Mouse (Mus musculus) heart, embryonic 11.5 days (tissue): ENCODE measurements at regions not wholly inside any gene's neighbourhood (a gene's known extent, or its start where the extent isn't known, plus 50 kb on each side); places are given as distances from the start of the nearest gene placed in this dataset.

Experiments used
- ATAC-seq: fragments of 200-750 bp; cut with Nextera tagmentation; replicated peaks from 2 replicates; pipeline ENCODE4 v1.8.0; 2017; ENCODE audit warnings: moderate library complexity; ENCODE audit not compliant: insufficient number of reproducible peaks, low FRiP score, low TSS enrichment
- H3K27ac ChIP-seq: fragments of 300-500 bp; sonication (generic); 2 replicates; pipeline ENCODE4 v1.5.1; 2014; ENCODE audit warnings: mild to moderate bottlenecking, low read depth, low read length
- H3K27me3 ChIP-seq: fragments of 300-500 bp; sonication (generic); 2 replicates; pipeline ENCODE4 v1.6.1; 2014; ENCODE audit warnings: mild to moderate bottlenecking, low read length, mixed read lengths; ENCODE audit not compliant: control insufficient read depth, insufficient read depth
- H3K36me3 ChIP-seq: fragments of 300-500 bp; sonication (generic); 2 replicates; pipeline ENCODE4 v1.6.1; 2014; ENCODE audit warnings: mild to moderate bottlenecking, low read length, moderate library complexity, mixed read lengths; ENCODE audit not compliant: control insufficient read depth, insufficient read depth
- H3K4me1 ChIP-seq: fragments of 300-500 bp; sonication (generic); 2 replicates; pipeline ENCODE4 v1.6.1; 2014; ENCODE audit warnings: low read length; ENCODE audit not compliant: control insufficient read depth, insufficient read depth
- H3K4me2 ChIP-seq: fragments of 300-500 bp; sonication (generic); 2 replicates; pipeline ENCODE4 v1.6.1; 2014; ENCODE audit warnings: mild to moderate bottlenecking, moderate library complexity
- H3K4me3 ChIP-seq: fragments of 300-500 bp; sonication (generic); 2 replicates; pipeline ENCODE4 v1.5.1; 2014; ENCODE audit warnings: low read depth, low read length
- H3K9ac ChIP-seq: fragments of 300-500 bp; sonication (generic); 2 replicates; pipeline ENCODE4 v1.6.1; 2014; ENCODE audit warnings: mild to moderate bottlenecking, low read depth, low read length, moderate library complexity
- H3K9me3 ChIP-seq: fragments of 300-500 bp; sonication (generic); replicated peaks from 2 replicates; pipeline ENCODE4 v1.6.1; 2016; ENCODE audit warnings: low read length; ENCODE audit not compliant: control insufficient read depth
- WGBS: fragments of 180-500 bp; shearing (Covaris S2); extraction: QIAGEN DNeasy Blood & Tissue Kit; methylation state at CpG from one replicate; pipeline ENCODE4 v1.1.7; 2014; ENCODE audit not compliant: insufficient replicate concordance; 5-methylcytosine and 5-hydroxymethylcytosine counted together

DNA sequence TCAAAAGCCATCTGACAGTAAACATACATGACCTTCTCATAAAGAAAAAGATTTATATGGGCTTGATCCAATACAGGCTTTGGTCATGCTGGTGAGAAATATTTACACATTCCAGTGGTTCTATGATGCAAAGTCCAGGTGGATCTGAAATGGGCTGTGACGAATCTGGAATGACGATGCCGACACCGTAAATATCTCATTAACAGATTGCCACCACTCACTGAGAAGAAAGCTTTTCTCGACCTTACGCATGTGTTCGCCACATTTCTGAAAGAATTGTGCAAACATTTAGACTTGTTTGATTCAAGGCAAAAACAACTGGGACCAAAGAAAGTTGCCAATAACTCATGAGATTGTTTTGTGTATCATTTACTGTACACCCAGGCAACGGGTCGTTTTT, 142.9 kb upstream of the Lrig1 start:
- Histone ChIP-seq H3K4me2 (no peak overlapping the region), H3K36me3 (no peaks in the 10 kb centered on the region), H3K4me1 (no peaks in the 10 kb centered on the region), H3K27me3 (no peaks in the 10 kb centered on the region), H3K9me3 (no peaks in the 10 kb centered on the region), H3K27ac (no peak overlapping the region), H3K9ac (no peak overlapping the region), H3K4me3 (no peak overlapping the region)
- ATAC-seq, result no peak
- 86% methylated on average over 9 of the region's 9 CpGs for WGBS

DNA sequence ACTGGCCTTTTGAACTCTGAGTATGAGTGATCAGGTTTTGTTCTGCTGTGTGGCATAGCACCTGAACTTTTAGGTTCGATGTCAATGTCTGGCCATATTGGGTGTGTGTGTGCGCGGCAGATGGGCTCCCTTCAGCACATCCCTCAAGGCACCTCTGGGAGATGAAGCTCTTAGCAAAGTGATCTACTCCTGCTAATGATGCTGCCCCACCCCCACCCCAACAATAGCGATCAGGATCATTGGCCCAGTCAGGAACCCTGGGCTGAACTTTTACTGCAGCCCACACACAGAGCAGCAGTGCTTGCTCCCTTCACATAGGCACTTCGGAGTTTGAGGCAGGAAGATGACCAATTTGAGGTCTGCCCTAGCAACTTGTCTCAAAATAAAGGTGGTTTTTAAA, 141.9 kb upstream of the Lrig1 start:
- Histone ChIP-seq H3K4me1 (no peaks in the 10 kb centered on the region), H3K27me3 (no peaks in the 10 kb centered on the region), H3K27ac (no peak overlapping the region), H3K4me2 (no peak overlapping the region), H3K4me3 (no peak overlapping the region), H3K9me3 (no peaks in the 10 kb centered on the region), H3K9ac (no peak overlapping the region), H3K36me3 (no peaks in the 10 kb centered on the region)
- 63% methylated on average over 5 of the region's 5 CpGs for WGBS
- ATAC-seq, result no peak

DNA sequence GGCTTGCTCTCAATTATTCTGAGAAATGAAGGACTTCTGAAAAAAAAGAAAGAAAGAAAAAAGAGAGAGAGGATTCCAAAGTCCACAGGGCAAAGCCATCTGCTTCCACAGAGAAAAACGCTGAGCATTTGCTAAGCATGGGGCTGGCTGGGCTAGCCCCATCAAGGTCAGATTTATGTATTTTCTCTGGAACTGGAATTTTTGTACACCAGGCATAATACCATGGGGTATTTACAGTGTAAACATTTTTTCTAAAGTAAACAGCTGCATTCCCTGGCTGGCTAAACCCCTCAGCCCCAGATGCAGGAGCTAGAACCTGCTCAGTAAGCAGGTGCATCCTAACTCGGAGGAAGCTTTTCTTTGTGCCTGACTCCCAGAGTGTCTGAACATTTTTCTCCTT, 135.8 kb upstream of the Lrig1 start:
- no peak for ATAC-seq
- Histone ChIP-seq H3K4me1 (no peaks in the 10 kb centered on the region), H3K4me3 (no peak overlapping the region), H3K9ac (no peak overlapping the region), H3K4me2 (no peak overlapping the region), H3K27me3 (no peaks in the 10 kb centered on the region), H3K27ac (no peak overlapping the region), H3K9me3 (no peaks in the 10 kb centered on the region), H3K36me3 (no peaks in the 10 kb centered on the region)
- WGBS, result 63% methylated on average over 2 of the region's 2 CpGs

DNA sequence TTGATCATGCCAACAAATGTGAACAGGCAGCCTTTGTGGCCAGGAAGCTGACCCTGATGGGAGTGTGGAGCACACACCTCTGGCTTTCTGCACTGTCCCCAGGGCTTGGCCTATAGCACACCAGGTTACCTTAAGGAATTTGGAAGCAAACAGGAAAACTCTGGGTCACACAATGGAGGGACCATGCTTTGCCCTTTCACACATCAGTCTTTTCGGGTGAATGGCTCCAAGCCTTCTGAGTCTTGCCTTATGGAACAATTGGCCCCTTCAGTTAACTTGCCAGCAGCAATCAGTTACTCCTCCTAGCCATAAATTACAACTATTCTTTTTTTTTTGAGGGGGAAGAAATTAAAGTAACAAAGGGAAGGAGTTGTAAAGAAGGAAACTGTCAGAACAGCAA, 134.6 kb upstream of the Lrig1 start:
- Histone ChIP-seq H3K9ac (no peak overlapping the region), H3K36me3 (no peaks in the 10 kb centered on the region), H3K4me3 (no peak overlapping the region), H3K4me2 (no peak overlapping the region), H3K4me1 (no peaks in the 10 kb centered on the region), H3K27ac (no peak overlapping the region), H3K9me3 (no peaks in the 10 kb centered on the region), H3K27me3 (no peaks in the 10 kb centered on the region)
- ATAC-seq, result no peak
- 53% methylated on average over 1 of the region's 1 CpGs for WGBS

DNA sequence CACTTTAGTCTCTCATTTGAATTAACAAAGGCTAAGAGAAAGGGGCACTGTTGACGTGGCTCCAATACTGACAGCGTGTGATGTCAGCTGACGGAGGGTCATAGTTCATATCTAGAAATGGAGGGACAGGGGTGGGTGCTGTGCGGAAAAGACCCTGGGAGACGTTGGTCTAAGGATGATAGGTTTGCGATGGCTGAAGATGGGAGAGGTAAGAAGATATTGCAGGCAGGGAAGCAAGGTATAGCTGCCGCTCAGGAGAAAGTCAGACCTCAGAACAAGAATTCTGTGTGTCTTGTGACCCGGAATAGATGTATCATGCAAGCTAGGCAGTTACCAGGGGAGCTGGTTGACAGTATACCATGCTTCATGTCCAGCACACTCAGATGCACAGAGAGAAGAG, 130.8 kb upstream of the Lrig1 start:
- Histone ChIP-seq H3K4me3 (no peak overlapping the region), H3K9ac (no peak overlapping the region), H3K9me3 (no peaks in the 10 kb centered on the region), H3K36me3 (no peaks in the 10 kb centered on the region), H3K4me2 (no peak overlapping the region), H3K27ac (no peak overlapping the region), H3K27me3 (no peaks in the 10 kb centered on the region), H3K4me1 (no peaks in the 10 kb centered on the region)
- no peak for ATAC-seq
- WGBS, result 81% methylated on average over 8 of the region's 8 CpGs

- no peak overlapping the region for H3K4me3 ChIP-seq
- WGBS, result 70% methylated on average over 5 of the region's 5 CpGs
- H3K9me3 ChIP-seq, result no peaks in the 10 kb centered on the region
- H3K4me1 ChIP-seq, result no peaks in the 10 kb centered on the region
- no peaks in the 10 kb centered on the region for H3K36me3 ChIP-seq
- H3K27me3 ChIP-seq, result no peaks in the 10 kb centered on the region
- H3K4me2 ChIP-seq, result no peak overlapping the region
- no peak overlapping the region for H3K9ac ChIP-seq
- H3K27ac ChIP-seq, result no peak overlapping the region
- no peak for ATAC-seq
Observed at GRCm38 (mm10) chr6:94829246-94829645, 129.3 kb upstream of the Lrig1 start.

DNA sequence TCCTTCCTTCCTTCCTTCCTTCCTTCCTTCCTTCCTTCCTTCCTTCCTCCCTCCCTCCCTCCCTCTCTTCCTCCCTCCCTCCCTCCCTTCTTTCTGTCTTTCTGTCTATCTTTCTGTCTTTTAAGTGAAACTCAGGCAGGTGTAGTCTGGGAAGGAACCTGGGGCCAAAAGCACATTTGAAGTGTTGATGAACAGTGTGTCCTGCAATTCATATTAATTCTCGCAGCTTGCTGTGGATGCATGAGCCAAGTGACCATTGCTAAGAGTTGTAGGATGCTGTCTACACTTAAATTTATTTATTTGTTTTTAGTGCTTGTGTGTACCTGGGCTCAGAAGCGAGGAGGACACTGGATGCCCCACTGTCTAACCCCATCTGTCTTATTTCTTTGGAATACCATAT, 126.7 kb upstream of the Lrig1 start:
- ATAC-seq, result no peak
- H3K4me1 ChIP-seq, result no peaks in the 10 kb centered on the region
- H3K4me3 ChIP-seq, result no peak overlapping the region
- H3K9me3 ChIP-seq, result no peaks in the 10 kb centered on the region
- H3K27me3 ChIP-seq, result no peaks in the 10 kb centered on the region
- H3K4me2 ChIP-seq, result no peak overlapping the region
- H3K9ac ChIP-seq, result no peak overlapping the region
- H3K36me3 ChIP-seq, result no peaks in the 10 kb centered on the region
- no peak overlapping the region for H3K27ac ChIP-seq
- WGBS, result 63% methylated on average over 2 of the region's 2 CpGs

- no peak overlapping the region for H3K9ac ChIP-seq
- H3K27ac ChIP-seq, result no peak overlapping the region
- H3K4me1 ChIP-seq, result no peaks in the 10 kb centered on the region
- no peaks in the 10 kb centered on the region for H3K36me3 ChIP-seq
- no peak overlapping the region for H3K4me2 ChIP-seq
- H3K27me3 ChIP-seq, result peaks cover 3% of the 10 kb centered on the region; the same call in 1 of the 2 replicates
- no peaks in the 10 kb centered on the region for H3K9me3 ChIP-seq
- H3K4me3 ChIP-seq, result no peak overlapping the region
- no peak for ATAC-seq
- 43% methylated on average over 6 of the region's 6 CpGs for WGBS
Observed at GRCm38 (mm10) chr6:94818220-94818619, 118.3 kb upstream of the Lrig1 start.

- Histone ChIP-seq H3K9ac (no peak overlapping the region), H3K4me3 (no peak overlapping the region), H3K27me3 (peaks cover 3% of the 10 kb centered on the region; the same call in 1 of the 2 replicates), H3K36me3 (no peaks in the 10 kb centered on the region), H3K4me2 (no peak overlapping the region), H3K9me3 (no peaks in the 10 kb centered on the region), H3K27ac (no peak overlapping the region), H3K4me1 (no peaks in the 10 kb centered on the region)
- no peak for ATAC-seq
- 53% methylated on average over 5 of the region's 5 CpGs for WGBS
Observed at GRCm38 (mm10) chr6:94816161-94816560, 116.2 kb upstream of the Lrig1 start.
